Mouse (Mus musculus) hindlimb bud, embryonic 11.5 days (tissue): ENCODE data around the gene Dnah1.

Source experiments
- DNase-seq: peaks from one replicate; pipeline ENCODE4 v3.0.0-alpha.2; 2012; ENCODE audit warnings: low read depth, low spot score; ENCODE audit errors: extremely low spot score

Dnah1 gene

GRCm38 (mm10) chr14:31319546-31319945 is 4.2 kb downstream of the Dnah1 start:
- no peak for DNase-seq

- DNase-seq, result no peak
Measured at GRCm38 (mm10) chr14:31317754-31318153, 5.9 kb downstream of the Dnah1 start.

- DNase-seq, result no peak
Measured at GRCm38 (mm10) chr14:31316613-31317012, 7.1 kb downstream of the Dnah1 start.

- no peak for DNase-seq
Measured at GRCm38 (mm10) chr14:31313192-31313591, 10.5 kb downstream of the Dnah1 start.

- no peak for DNase-seq
Measured at GRCm38 (mm10) chr14:31285728-31286127, 38.0 kb downstream of the Dnah1 start.

GRCm38 (mm10) chr14:31272164-31272563 is 51.5 kb downstream of the Dnah1 start:
- peak; percentile 44 for DNase-seq

GRCm38 (mm10) chr14:31271121-31271520 is 52.6 kb downstream of the Dnah1 start:
- no peak for DNase-seq

GRCm38 (mm10) chr14:31269456-31270100 is 54.1 kb downstream of the Dnah1 start:
- DNase-seq, result peak; percentile 44

GRCm38 (mm10) chr14:31268301-31269001 is 55.2 kb downstream of the Dnah1 start:
- no peak for DNase-seq

GRCm38 (mm10) chr14:31267649-31268048 is 56.0 kb downstream of the Dnah1 start:
- DNase-seq, result no peak

- DNase-seq, result no peak
Measured at GRCm38 (mm10) chr14:31260932-31261331, 62.8 kb downstream of the Dnah1 start.

GRCm38 (mm10) chr14:31260374-31260773 is 63.3 kb downstream of the Dnah1 start:
- DNase-seq, result no peak

- DNase-seq, result no peak
Measured at GRCm38 (mm10) chr14:31258476-31259050, 65.1 kb downstream of the Dnah1 start.

GRCm38 (mm10) chr14:31252091-31252490 is 71.6 kb downstream of the Dnah1 start:
- DNase-seq, result no peak

GRCm38 (mm10) chr14:31251626-31252025 is 72.1 kb downstream of the Dnah1 start:
- no peak for DNase-seq

GRCm38 (mm10) chr14:31251084-31251604 is 72.6 kb downstream of the Dnah1 start, which contains the start of the genes Phf7 and Bap1:
Phf7 (minus strand) TSS chr14:31251317.
Bap1 (plus strand) TSS chr14:31251450.
- peak; percentile 78 for DNase-seq

- no peak for DNase-seq
Measured at GRCm38 (mm10) chr14:31250222-31251083, 73.2 kb downstream of the Dnah1 start.

- no peak for DNase-seq
Measured at GRCm38 (mm10) chr14:31248396-31248795, 75.3 kb downstream of the Dnah1 start.

GRCm38 (mm10) chr14:31245946-31246345 is 77.8 kb downstream of the Dnah1 start:
- no peak for DNase-seq

GRCm38 (mm10) chr14:31244777-31245176 is 78.9 kb downstream of the Dnah1 start:
- DNase-seq, result no peak

- DNase-seq, result no peak
Measured at GRCm38 (mm10) chr14:31240528-31240927, 83.2 kb downstream of the Dnah1 start.
